Mouse (Mus musculus): ENCODE measurements around the gene D930020B18Rik. TPM values are rescaled to one million over a fixed set of nuclear protein-coding genes. Genes with fewer than 3 reads are reported as not detected.

D930020B18Rik gene
- total and polyA plus RNA-seq, 3 experiments: not detected

GRCm38 (mm10) chr10:121682539-121682938 lies 41.2 kb downstream of the D930020B18Rik start:
- dilution Hi-C loops (cut with MboI; ENCODE audit: extremely low pct_ligation_motif_present, extremely low pct_unique_long_range_greater_than_20kb, low sequenced_read_pairs): no loop called here

GRCm38 (mm10) chr10:121686153-121686660 lies 44.8 kb downstream of the D930020B18Rik start:
- in situ Hi-C loops (cut with MboI; ENCODE audit: low pct_ligation_motif_present, low pct_unique_long_range_greater_than_20kb, low sequenced_read_pairs) (loop anchor here (25.0 kb wide), 1 partner anchor 851 kb away; no protein-coding TSS in a partner anchor), dilution Hi-C loops (cut with MboI; ENCODE audit: extremely low pct_ligation_motif_present, extremely low pct_unique_long_range_greater_than_20kb, low sequenced_read_pairs) (no loop called here)
- no peak for DNase-seq (ENCODE audit: extremely low read depth)
- Histone ChIP-seq H3K4me1 (ENCODE audit: control insufficient read depth in 1 of 2, insufficient read depth in 2 of 2) (no peaks in the 10 kb centered on the region), H3K27ac (ENCODE audit: insufficient read depth, low read depth) (no peak overlapping the region), H3K9me3 (replicated peaks; ENCODE audit: low read length) (no peaks in the 10 kb centered on the region), H3K79me2 (replicated peaks; ENCODE audit: control insufficient read depth, extremely low read depth, insufficient read depth, poor library complexity, severe bottlenecking) (no peaks in the 10 kb centered on the region), H3K4me3 (replicated peaks in 1 of 3; ENCODE audit: low read depth in 2 of 3, low read length in 2 of 3, poor library complexity in 1 of 3) (no peak overlapping the region), H3K27me3 (replicated peaks) (no peaks in the 10 kb centered on the region), H3K4me2 (ENCODE audit: insufficient read depth, low read depth, poor library complexity, severe bottlenecking) (no peak overlapping the region), H3K36me3 (replicated peaks in 1 of 2; ENCODE audit: control insufficient read depth in 1 of 2, insufficient read depth in 1 of 2, low read length in 1 of 2) (no peaks in the 10 kb centered on the region), H3K9ac (ENCODE audit: insufficient read depth, low read depth) (no peak overlapping the region)
- TF ChIP-seq ZKSCAN1 (IDR thresholded peaks at IDR 0.05; ENCODE audit: borderline replicate concordance, low read depth, low read length): no peak
- no peak for TF ChIP-seq ETS1 (conservative IDR thresholded peaks at IDR 0.05; ENCODE audit: low read depth, low read length)
- no peak for TF ChIP-seq UBTF (IDR thresholded peaks at IDR 0.05; ENCODE audit: low read depth, low read length)
- TF ChIP-seq KAT2A (IDR thresholded peaks at IDR 0.05; ENCODE audit: insufficient replicate concordance, low read length): no peak
- no peak for TF ChIP-seq ELF1 (IDR thresholded peaks at IDR 0.05; ENCODE audit: low read depth, low read length)
- TF ChIP-seq ZC3H11A (IDR thresholded peaks at IDR 0.05; ENCODE audit: low read depth, low read length): no peak
- TF ChIP-seq MAZ (IDR thresholded peaks at IDR 0.05; ENCODE audit: low read depth, low read length): no peak
- no peak for TF ChIP-seq MEF2A (IDR thresholded peaks at IDR 0.05; ENCODE audit: borderline replicate concordance, low read depth, low read length)
- no peak for TF ChIP-seq USF2 (conservative IDR thresholded peaks at IDR 0.05; ENCODE audit: low read depth, low read length)
- TF ChIP-seq BHLHE40 (IDR thresholded peaks at IDR 0.05; ENCODE audit: low read depth, low read length): no peak
- TF ChIP-seq TCF12 (IDR thresholded peaks at IDR 0.05; ENCODE audit: low read depth, low read length): no peak

More at GRCm38 (mm10) chr10:121682539-121682938, 41.2 kb downstream of the D930020B18Rik start:
- H3K27ac ChIP-seq (ENCODE audit: insufficient read depth, low read depth): no peak overlapping the region
- no peak overlapping the region for H3K4me3 ChIP-seq (replicated peaks in 1 of 3; ENCODE audit: low read depth in 2 of 3, low read length in 2 of 3, poor library complexity in 1 of 3)
- H3K79me2 ChIP-seq (replicated peaks; ENCODE audit: control insufficient read depth, extremely low read depth, insufficient read depth, poor library complexity, severe bottlenecking): no peaks in the 10 kb centered on the region
- H3K9me3 ChIP-seq (replicated peaks; ENCODE audit: low read length): no peaks in the 10 kb centered on the region
- no peaks in the 10 kb centered on the region for H3K27me3 ChIP-seq (replicated peaks)
- H3K36me3 ChIP-seq (replicated peaks in 1 of 2; ENCODE audit: control insufficient read depth in 1 of 2, insufficient read depth in 1 of 2, low read length in 1 of 2): no peaks in the 10 kb centered on the region
- DNase-seq (ENCODE audit: extremely low read depth): no peak
- in situ Hi-C loops (cut with MboI; ENCODE audit: low pct_ligation_motif_present, low pct_unique_long_range_greater_than_20kb, low sequenced_read_pairs): loop anchor here (25.0 kb wide), 1 partner anchor 855 kb away; no protein-coding TSS in a partner anchor
- no peak overlapping the region for H3K9ac ChIP-seq (ENCODE audit: insufficient read depth, low read depth)
- H3K4me2 ChIP-seq (ENCODE audit: insufficient read depth, low read depth, poor library complexity, severe bottlenecking): no peak overlapping the region
- H3K4me1 ChIP-seq (ENCODE audit: control insufficient read depth in 1 of 2, insufficient read depth in 2 of 2): no peaks in the 10 kb centered on the region
- no peak for TF ChIP-seq MAX (IDR thresholded peaks at IDR 0.05; ENCODE audit: low read length)
- TF ChIP-seq BHLHE40 (IDR thresholded peaks at IDR 0.05; ENCODE audit: low read depth, low read length): no peak
- TF ChIP-seq MXI1 (IDR thresholded peaks at IDR 0.05; ENCODE audit: low read depth, low read length): no peak
- no peak for TF ChIP-seq TBP (conservative IDR thresholded peaks at IDR 0.05; ENCODE audit: low read depth, low read length)
- no peak for TF ChIP-seq MAZ (IDR thresholded peaks at IDR 0.05; ENCODE audit: low read depth, low read length)
- TF ChIP-seq ELF1 (IDR thresholded peaks at IDR 0.05; ENCODE audit: low read depth, low read length): no peak
- no peak for TF ChIP-seq ZC3H11A (IDR thresholded peaks at IDR 0.05; ENCODE audit: low read depth, low read length)

All from CH12.LX (cell line).